Mouse (Mus musculus): ENCODE measurements at regions not wholly inside any gene's neighbourhood (a gene's known extent, or its start where the extent isn't known, plus 50 kb on each side); places are given as distances from the start of the nearest gene placed in this dataset.

GRCm38 (mm10) chr9:14188504-14188903 lies 86.4 kb upstream of the Sesn3 start:
- Histone ChIP-seq H3K9ac (ENCODE audit: low read depth, low read length, severe bottlenecking) (no peak overlapping the region), H3K9me3 (ENCODE audit: control insufficient read depth, low read length) (no peaks in the 10 kb centered on the region), H3K27me3 (ENCODE audit: control insufficient read depth, insufficient read depth, low read length) (no peaks in the 10 kb centered on the region), H3K4me3 (replicated peaks; ENCODE audit: low read length) (no peak overlapping the region), H3K27ac (replicated peaks; ENCODE audit: low read depth, low read length) (no peak overlapping the region), H3K4me1 (ENCODE audit: control insufficient read depth, insufficient read depth, low read length) (peaks cover 12% of the 10 kb centered on the region), H3K4me2 (replicated peaks; ENCODE audit: low read depth, low read length, severe bottlenecking) (no peak overlapping the region), H3K36me3 (ENCODE audit: control insufficient read depth, insufficient read depth, low read length) (no peaks in the 10 kb centered on the region)
- no peak for ATAC-seq (ENCODE audit: low FRiP score, low read depth)
- 77% methylated on average over 2 of the region's 2 CpGs for WGBS
- TF ChIP-seq POLR2A (IDR thresholded peaks at IDR 0.05; ENCODE audit: borderline replicate concordance, extremely low read depth, insufficient read depth, insufficient read length) = no peak
- peak; percentile 36 for DNase-seq (ENCODE audit: low spot score)

GRCm38 (mm10) chr9:14190660-14191059 lies 84.2 kb upstream of the Sesn3 start:
- ATAC-seq (ENCODE audit: low FRiP score, low read depth) = no peak
- Histone ChIP-seq H3K36me3 (ENCODE audit: control insufficient read depth, insufficient read depth, low read length) (no peaks in the 10 kb centered on the region), H3K4me3 (replicated peaks; ENCODE audit: low read length) (no peak overlapping the region), H3K9me3 (ENCODE audit: control insufficient read depth, low read length) (no peaks in the 10 kb centered on the region), H3K4me2 (replicated peaks; ENCODE audit: low read depth, low read length, severe bottlenecking) (no peak overlapping the region), H3K4me1 (ENCODE audit: control insufficient read depth, insufficient read depth, low read length) (peaks cover 9% of the 10 kb centered on the region), H3K27ac (replicated peaks; ENCODE audit: low read depth, low read length) (no peak overlapping the region), H3K9ac (ENCODE audit: low read depth, low read length, severe bottlenecking) (no peak overlapping the region), H3K27me3 (ENCODE audit: control insufficient read depth, insufficient read depth, low read length) (no peaks in the 10 kb centered on the region)
- DNase-seq (ENCODE audit: low spot score) = no peak
- TF ChIP-seq POLR2A (IDR thresholded peaks at IDR 0.05; ENCODE audit: borderline replicate concordance, extremely low read depth, insufficient read depth, insufficient read length) = no peak
- WGBS = 70% methylated on average over 9 of the region's 9 CpGs

GRCm38 (mm10) chr9:14194748-14195147 lies 80.1 kb upstream of the Sesn3 start:
- DNase-seq (ENCODE audit: low spot score) (no peak), ATAC-seq (ENCODE audit: low FRiP score, low read depth) (no peak)
- Histone ChIP-seq H3K9ac (ENCODE audit: low read depth, low read length, severe bottlenecking) (no peak overlapping the region), H3K4me2 (replicated peaks; ENCODE audit: low read depth, low read length, severe bottlenecking) (no peak overlapping the region), H3K36me3 (ENCODE audit: control insufficient read depth, insufficient read depth, low read length) (no peaks in the 10 kb centered on the region), H3K9me3 (ENCODE audit: control insufficient read depth, low read length) (no peaks in the 10 kb centered on the region), H3K27ac (replicated peaks; ENCODE audit: low read depth, low read length) (no peak overlapping the region), H3K27me3 (ENCODE audit: control insufficient read depth, insufficient read depth, low read length) (no peaks in the 10 kb centered on the region), H3K4me1 (ENCODE audit: control insufficient read depth, insufficient read depth, low read length) (peaks cover 9% of the 10 kb centered on the region), H3K4me3 (replicated peaks; ENCODE audit: low read length) (no peak overlapping the region)
- TF ChIP-seq POLR2A (IDR thresholded peaks at IDR 0.05; ENCODE audit: borderline replicate concordance, extremely low read depth, insufficient read depth, insufficient read length) = no peak
- WGBS = 92% methylated on average over 5 of the region's 5 CpGs

GRCm38 (mm10) chr9:14199116-14199515 lies 75.8 kb upstream of the Sesn3 start:
- no peak for TF ChIP-seq POLR2A (IDR thresholded peaks at IDR 0.05; ENCODE audit: borderline replicate concordance, extremely low read depth, insufficient read depth, insufficient read length)
- Histone ChIP-seq H3K36me3 (ENCODE audit: control insufficient read depth, insufficient read depth, low read length) (no peaks in the 10 kb centered on the region), H3K4me3 (replicated peaks; ENCODE audit: low read length) (no peak overlapping the region), H3K4me2 (replicated peaks; ENCODE audit: low read depth, low read length, severe bottlenecking) (no peak overlapping the region), H3K9ac (ENCODE audit: low read depth, low read length, severe bottlenecking) (no peak overlapping the region), H3K27ac (replicated peaks; ENCODE audit: low read depth, low read length) (no peak overlapping the region), H3K4me1 (ENCODE audit: control insufficient read depth, insufficient read depth, low read length) (peaks cover 33% of the 10 kb centered on the region), H3K27me3 (ENCODE audit: control insufficient read depth, insufficient read depth, low read length) (no peaks in the 10 kb centered on the region), H3K9me3 (ENCODE audit: control insufficient read depth, low read length) (no peaks in the 10 kb centered on the region)
- WGBS = 57% methylated on average over 3 of the region's 3 CpGs
- ATAC-seq (ENCODE audit: low FRiP score, low read depth) (no peak), DNase-seq (ENCODE audit: low spot score) (no peak)

- Histone ChIP-seq H3K27ac (replicated peaks; ENCODE audit: low read depth, low read length) (no peak overlapping the region), H3K9me3 (ENCODE audit: control insufficient read depth, low read length) (no peaks in the 10 kb centered on the region), H3K36me3 (ENCODE audit: control insufficient read depth, insufficient read depth, low read length) (no peaks in the 10 kb centered on the region), H3K4me2 (replicated peaks; ENCODE audit: low read depth, low read length, severe bottlenecking) (no peak overlapping the region), H3K4me1 (ENCODE audit: control insufficient read depth, insufficient read depth, low read length) (peaks cover 43% of the 10 kb centered on the region), H3K4me3 (replicated peaks; ENCODE audit: low read length) (no peak overlapping the region), H3K27me3 (ENCODE audit: control insufficient read depth, insufficient read depth, low read length) (no peaks in the 10 kb centered on the region), H3K9ac (ENCODE audit: low read depth, low read length, severe bottlenecking) (no peak overlapping the region)
- 47% methylated on average over 9 of the region's 9 CpGs for WGBS
- TF ChIP-seq POLR2A (IDR thresholded peaks at IDR 0.05; ENCODE audit: borderline replicate concordance, extremely low read depth, insufficient read depth, insufficient read length) = no peak
- ATAC-seq (ENCODE audit: low FRiP score, low read depth) (no peak), DNase-seq (ENCODE audit: low spot score) (peak; percentile 41)
Measured at GRCm38 (mm10) chr9:14199983-14200700, 74.7 kb upstream of the Sesn3 start.

Measured in limb, embryonic 14.5 days (tissue).